Mouse (Mus musculus) forebrain, embryonic 15.5 days (tissue): ENCODE results near the gene Smad9. TPM values are rescaled to one million over a fixed set of nuclear protein-coding genes. Genes with fewer than 3 reads are reported as not detected.

ENCODE experiments used
- ATAC-seq: fragments of 200-750 bp; cut with Nextera tagmentation; replicated peaks from 2 replicates; pipeline ENCODE4 v1.8.0; 2017; ENCODE audit warnings: mild to moderate bottlenecking, moderate TSS enrichment, moderate library complexity
- H3K27ac ChIP-seq: fragments of 300-500 bp; sonication (generic); replicated peaks from 2 replicates; pipeline ENCODE4 v1.5.1; 2015; ENCODE audit warnings: mild to moderate bottlenecking, inconsistent platforms
- H3K27me3 ChIP-seq: fragments of 300-500 bp; sonication (generic); 2 replicates; pipeline ENCODE4 v1.6.1; 2015; ENCODE audit warnings: inconsistent platforms
- H3K36me3 ChIP-seq: fragments of 300-500 bp; sonication (generic); 2 replicates; pipeline ENCODE4 v1.6.1; 2015; ENCODE audit warnings: mild to moderate bottlenecking, inconsistent platforms
- H3K4me1 ChIP-seq: fragments of 300-500 bp; sonication (generic); 2 replicates; pipeline ENCODE4 v1.6.1; 2015; ENCODE audit warnings: inconsistent platforms
- H3K4me2 ChIP-seq: fragments of 300-500 bp; sonication (generic); replicated peaks from 2 replicates; pipeline ENCODE4 v1.6.1; 2015; ENCODE audit warnings: mild to moderate bottlenecking, inconsistent platforms
- H3K4me3 ChIP-seq: fragments of 300-500 bp; sonication (generic); 2 replicates; pipeline ENCODE4 v1.5.1; 2015; ENCODE audit warnings: mild to moderate bottlenecking, inconsistent platforms
- H3K9ac ChIP-seq: fragments of 300-500 bp; sonication (generic); replicated peaks from 2 replicates; pipeline ENCODE4 v1.6.1; 2015; ENCODE audit warnings: mild to moderate bottlenecking, inconsistent platforms
- H3K9me3 ChIP-seq: fragments of 300-500 bp; sonication (generic); 2 replicates; pipeline ENCODE4 v1.6.1; 2016; ENCODE audit warnings: inconsistent platforms
- WGBS: fragments of 180-500 bp; shearing (Covaris S2); methylation state at CpG from one replicate; pipeline ENCODE4 v1.1.7; 2015; ENCODE audit warnings: mixed read lengths; 5-methylcytosine and 5-hydroxymethylcytosine counted together
- polyA plus RNA-seq: library from polyadenylated mRNA; unstranded; fragments of >200 nt; fragmentation: Nextera tagmentation; extraction: Ambion mirVana; gene quantifications from 2 replicates; pipeline ENCODE4 v1.2.1, GENCODE M21; 2015

Gene Smad9
- polyA plus RNA-seq, 1 experiment from 2014 or later: 0.25 TPM

GRCm38 (mm10) chr3:54734411-54735246 is 20.8 kb upstream of the Smad9 start:
- Histone ChIP-seq H3K9ac (peak overlapping the region; percentile 95), H3K4me3 (peak overlapping the region; percentile 66), H3K27me3 (no peaks in the 10 kb centered on the region), H3K27ac (peak overlapping the region; percentile 98), H3K4me1 (peaks cover 22% of the 10 kb centered on the region), H3K9me3 (no peaks in the 10 kb centered on the region), H3K4me2 (peak overlapping the region; percentile 55), H3K36me3 (peaks cover 36% of the 10 kb centered on the region)
- ATAC-seq: peak; percentile 96
- under 1% methylated on average over 81 of the region's 84 CpGs for WGBS

- peak within 1 kb of the TSS; percentile 55 for H3K4me2 ChIP-seq
- H3K4me1 ChIP-seq: peaks cover 22% of the 10 kb centered on the region
- WGBS: under 1% methylated on average over 65 of the region's 65 CpGs
- ATAC-seq: peak; percentile 95
- no peaks in the 10 kb centered on the region for H3K27me3 ChIP-seq
- H3K4me3 ChIP-seq: peak within 1 kb of the TSS; percentile 66
- peak within 1 kb of the TSS; percentile 95 for H3K9ac ChIP-seq
- H3K9me3 ChIP-seq: no peaks in the 10 kb centered on the region
- peaks cover 32% of the 10 kb centered on the region for H3K36me3 ChIP-seq
- peak within 1 kb of the TSS; percentile 98 for H3K27ac ChIP-seq
Measured at GRCm38 (mm10) chr3:54735247-54736046, 19.9 kb upstream of the Smad9 start, which contains the start of the genes Exosc8 and Alg5. Gene Exosc8 (minus strand): TSS chr3:54735393. Gene Alg5 (plus strand): TSS chr3:54735539.

- peak overlapping the region; percentile 66 for H3K4me3 ChIP-seq
- H3K9me3 ChIP-seq: no peaks in the 10 kb centered on the region
- H3K4me2 ChIP-seq: peak overlapping the region; percentile 55
- peak overlapping the region; percentile 95 for H3K9ac ChIP-seq
- peak overlapping the region; percentile 98 for H3K27ac ChIP-seq
- peaks cover 32% of the 10 kb centered on the region for H3K36me3 ChIP-seq
- WGBS: 53% methylated on average over 18 of the region's 18 CpGs
- no peaks in the 10 kb centered on the region for H3K27me3 ChIP-seq
- H3K4me1 ChIP-seq: peaks cover 22% of the 10 kb centered on the region
- no peak for ATAC-seq
Measured at GRCm38 (mm10) chr3:54736101-54736927, 19.1 kb upstream of the Smad9 start.

GRCm38 (mm10) chr3:54737317-54737716 is 18.1 kb upstream of the Smad9 start:
- H3K27me3 ChIP-seq: no peaks in the 10 kb centered on the region
- no peak overlapping the region for H3K4me3 ChIP-seq
- no peaks in the 10 kb centered on the region for H3K9me3 ChIP-seq
- H3K36me3 ChIP-seq: peaks cover 32% of the 10 kb centered on the region
- H3K4me2 ChIP-seq: no peak overlapping the region
- no peak for ATAC-seq
- H3K27ac ChIP-seq: no peak overlapping the region
- H3K4me1 ChIP-seq: peaks cover 22% of the 10 kb centered on the region
- WGBS: 97% methylated on average over 8 of the region's 8 CpGs
- H3K9ac ChIP-seq: no peak overlapping the region

- Histone ChIP-seq H3K4me2 (no peak overlapping the region), H3K4me3 (no peak overlapping the region), H3K9ac (no peak overlapping the region), H3K27me3 (no peaks in the 10 kb centered on the region), H3K4me1 (no peaks in the 10 kb centered on the region), H3K9me3 (no peaks in the 10 kb centered on the region), H3K36me3 (peaks cover 72% of the 10 kb centered on the region), H3K27ac (no peak overlapping the region)
- ATAC-seq: no peak
- 96% methylated on average over 11 of the region's 11 CpGs for WGBS
Measured at GRCm38 (mm10) chr3:54741965-54742364, 13.4 kb upstream of the Smad9 start.

- peaks cover 95% of the 10 kb centered on the region for H3K36me3 ChIP-seq
- no peak overlapping the region for H3K9ac ChIP-seq
- H3K4me3 ChIP-seq: no peak overlapping the region
- no peaks in the 10 kb centered on the region for H3K9me3 ChIP-seq
- no peaks in the 10 kb centered on the region for H3K27me3 ChIP-seq
- no peak overlapping the region for H3K27ac ChIP-seq
- WGBS: 60% methylated on average over 5 of the region's 5 CpGs
- no peak for ATAC-seq
- no peaks in the 10 kb centered on the region for H3K4me1 ChIP-seq
- H3K4me2 ChIP-seq: no peak overlapping the region
Measured at GRCm38 (mm10) chr3:54745799-54746198, 9.6 kb upstream of the Smad9 start.

GRCm38 (mm10) chr3:54753411-54753810 is 2.0 kb upstream of the Smad9 start:
- H3K4me3 ChIP-seq: no peak overlapping the region
- no peaks in the 10 kb centered on the region for H3K9me3 ChIP-seq
- H3K36me3 ChIP-seq: peaks cover 28% of the 10 kb centered on the region
- H3K9ac ChIP-seq: no peak overlapping the region
- H3K27ac ChIP-seq: no peak overlapping the region
- ATAC-seq: no peak
- WGBS: 74% methylated on average over 4 of the region's 4 CpGs
- H3K4me1 ChIP-seq: peaks cover 17% of the 10 kb centered on the region
- H3K4me2 ChIP-seq: no peak overlapping the region
- 0 out of 2 replicates have a peak, but pooled peaks cover 5% of the 10 kb centered on the region for H3K27me3 ChIP-seq

- H3K27ac ChIP-seq: no peak overlapping the region
- H3K4me1 ChIP-seq: peaks cover 17% of the 10 kb centered on the region
- peak overlapping the region; percentile 65 for H3K9ac ChIP-seq
- peaks cover 3% of the 10 kb centered on the region for H3K36me3 ChIP-seq
- WGBS: 4% methylated on average over 11 of the region's 11 CpGs
- ATAC-seq: peak; percentile 44; the same call in 1 of the 2 replicates
- H3K4me3 ChIP-seq: peak overlapping the region; percentile 63
- no peaks in the 10 kb centered on the region for H3K9me3 ChIP-seq
- 0 out of 2 replicates have a peak, but pooled peaks cover 5% of the 10 kb centered on the region for H3K27me3 ChIP-seq
- H3K4me2 ChIP-seq: peak overlapping the region; percentile 100
Measured at GRCm38 (mm10) chr3:54756058-54756457, 676 bp downstream of the Smad9 start.

- Histone ChIP-seq H3K9ac (no peak overlapping the region), H3K4me2 (no peak overlapping the region), H3K4me1 (peaks cover 17% of the 10 kb centered on the region), H3K36me3 (no peaks in the 10 kb centered on the region), H3K9me3 (no peaks in the 10 kb centered on the region), H3K4me3 (no peak overlapping the region), H3K27me3 (0 out of 2 replicates have a peak, but pooled peaks cover 5% of the 10 kb centered on the region), H3K27ac (no peak overlapping the region)
- no peak for ATAC-seq
- WGBS: 89% methylated on average over 8 of the region's 8 CpGs
Measured at GRCm38 (mm10) chr3:54757446-54757845, 2.1 kb downstream of the Smad9 start.

GRCm38 (mm10) chr3:54759211-54759610 is 3.8 kb downstream of the Smad9 start:
- no peaks in the 10 kb centered on the region for H3K9me3 ChIP-seq

GRCm38 (mm10) chr3:54760321-54761115 is 5.1 kb downstream of the Smad9 start:
- H3K36me3 ChIP-seq: no peaks in the 10 kb centered on the region
- H3K9me3 ChIP-seq: no peaks in the 10 kb centered on the region
- no peak for ATAC-seq
- H3K4me1 ChIP-seq: peaks cover 10% of the 10 kb centered on the region
- H3K4me3 ChIP-seq: no peak overlapping the region
- WGBS: 74% methylated on average over 15 of the region's 15 CpGs
- no peak overlapping the region for H3K4me2 ChIP-seq
- H3K9ac ChIP-seq: no peak overlapping the region
- no peak overlapping the region for H3K27ac ChIP-seq
- H3K27me3 ChIP-seq: 0 out of 2 replicates have a peak, but pooled peaks cover 5% of the 10 kb centered on the region

More at GRCm38 (mm10) chr3:54759211-54759610, 3.8 kb downstream of the Smad9 start:
- Histone ChIP-seq H3K36me3 (no peaks in the 10 kb centered on the region), H3K27ac (no peak overlapping the region), H3K4me1 (peaks cover 17% of the 10 kb centered on the region), H3K4me3 (no peak overlapping the region), H3K27me3 (0 out of 2 replicates have a peak, but pooled peaks cover 5% of the 10 kb centered on the region), H3K4me2 (no peak overlapping the region), H3K9ac (no peak overlapping the region)
- 79% methylated on average over 9 of the region's 9 CpGs for WGBS
- no peak for ATAC-seq
